Mouse (Mus musculus) monocyte, adult 59 days (primary cell): ENCODE measurements around the gene Notch4. TPM values are rescaled to one million over a fixed set of nuclear protein-coding genes. Genes with fewer than 3 reads are reported as not detected.

Experiments
- total RNA-seq, 2 experiments: library from RNA; stranded (reverse); gene quantifications; one replicate each; pipeline ENCODE4 v1.2.4; 2023

The Notch4 gene
- 1 to 10 TPM; 1.2 to 1.4 TPM for total RNA-seq

DNA sequence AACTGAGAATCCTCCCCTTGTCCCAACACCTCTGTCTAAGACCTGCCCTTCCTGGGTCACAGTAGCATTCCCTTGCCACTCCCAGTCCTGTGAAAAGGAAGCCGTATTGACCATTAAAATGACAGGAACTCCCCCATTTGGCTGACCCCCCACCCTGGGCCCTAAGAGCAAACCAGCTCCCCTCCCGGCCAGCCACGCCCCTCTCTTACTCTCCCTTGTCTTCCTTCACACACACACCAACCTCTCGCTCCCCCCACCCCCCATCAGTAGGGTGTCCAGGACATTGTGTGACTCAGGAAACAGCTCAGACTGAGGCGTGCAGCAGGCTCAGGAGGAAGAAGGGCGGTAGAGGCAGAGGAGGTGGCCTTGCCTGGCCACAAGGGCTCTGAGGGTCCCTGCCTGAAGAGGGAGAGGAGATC lies at the start of gene Notch4:
Gene Notch4, plus strand, starts transcription at position 266 of the 419 bp plus-strand sequence.

DNA sequence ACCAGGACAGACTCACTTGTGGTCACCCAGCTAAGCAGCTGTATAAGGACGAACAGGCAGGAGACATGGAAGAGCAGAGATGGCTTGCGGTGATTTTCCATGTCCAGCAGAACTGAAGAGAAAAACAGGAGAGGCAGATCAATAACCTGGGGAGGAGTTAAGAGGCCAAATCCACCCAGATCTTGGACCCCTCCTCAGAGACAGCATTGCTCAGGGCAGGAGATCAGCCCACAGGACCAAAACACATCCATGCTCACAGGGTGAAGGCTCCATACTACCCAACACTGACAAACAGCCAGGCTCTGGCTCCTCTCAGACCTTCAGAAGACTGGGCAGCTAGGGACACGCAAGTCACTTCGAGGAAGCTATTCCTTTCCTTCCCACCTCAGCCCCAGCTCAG lies 46.8 kb upstream of the Notch4 start, which contains the start of gene Btnl6:
Gene Btnl6, minus strand, starts transcription at position 101 of the 400 bp plus-strand sequence.

DNA sequence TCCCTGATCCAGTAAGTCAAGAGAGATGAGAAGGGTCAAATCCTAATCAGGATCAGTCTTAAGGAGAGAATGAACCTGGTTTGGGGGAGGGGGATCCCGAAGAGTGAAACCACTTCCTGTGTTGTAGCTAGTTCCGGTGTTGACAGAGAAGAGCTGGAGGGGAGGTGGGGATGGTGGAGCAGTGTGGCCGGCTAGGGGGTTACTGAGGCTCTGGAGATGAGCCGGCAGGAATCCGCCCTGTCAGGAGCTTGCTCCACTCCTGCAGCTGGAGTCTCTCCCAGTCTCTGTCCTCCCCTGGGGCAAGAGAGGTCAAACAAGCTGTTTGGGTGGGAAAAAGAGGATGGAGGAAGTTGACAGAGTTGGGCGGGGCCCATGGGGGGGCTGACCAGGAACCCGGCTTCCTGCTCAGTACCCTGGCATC lies 25.6 kb downstream of the Notch4 start, which contains the start of gene Gpsm3:
Gene Gpsm3, plus strand, starts transcription at position 126 of the 421 bp plus-strand sequence.

DNA sequence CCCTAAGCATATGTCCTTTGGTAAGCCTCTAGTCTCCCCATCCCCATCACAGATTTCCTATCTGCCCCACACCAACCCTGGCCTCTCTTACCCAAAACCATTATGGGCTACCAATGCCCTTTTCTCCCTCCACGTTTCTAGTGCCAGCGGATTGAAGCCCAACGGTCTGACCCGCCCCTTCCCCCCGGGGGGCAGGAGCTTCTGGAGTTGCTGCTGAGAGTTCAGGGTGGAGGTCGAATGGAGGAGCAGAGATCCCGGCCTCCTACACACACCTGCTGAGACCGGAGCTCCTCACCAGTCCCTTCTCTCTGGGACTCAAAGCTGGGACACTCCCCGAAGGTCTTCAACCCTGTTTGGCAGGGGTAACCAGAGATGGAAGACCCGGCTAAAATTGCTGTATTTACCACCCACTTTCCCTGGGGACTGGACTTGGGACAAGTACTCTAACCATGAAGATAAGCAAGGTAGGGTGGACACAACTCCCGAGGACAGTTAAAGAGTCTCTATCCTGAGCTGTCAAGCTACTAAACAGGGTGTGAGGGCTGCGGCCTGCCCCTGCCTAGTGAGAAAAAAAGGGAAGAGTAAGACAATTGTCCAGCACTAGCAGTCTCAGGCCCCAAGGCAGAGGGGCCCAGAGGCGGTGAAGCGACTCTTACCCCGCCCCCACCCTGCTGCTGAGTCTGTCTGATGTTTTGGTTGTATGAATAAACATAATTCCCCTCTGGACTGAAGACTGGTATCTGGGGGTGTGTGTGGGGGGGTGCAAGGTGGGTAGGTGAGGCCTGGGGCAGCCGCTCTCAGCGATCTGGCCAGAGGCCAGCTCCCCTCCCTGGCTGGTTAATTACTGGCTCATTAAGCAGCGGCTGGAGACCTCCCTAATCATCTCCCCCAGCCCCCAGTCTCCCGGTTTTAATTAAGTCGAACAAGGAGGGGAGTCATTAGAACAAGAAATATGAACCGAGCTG lies 27.2 kb downstream of the Notch4 start, which contains the start of gene Pbx2:
Gene Pbx2, plus strand, starts transcription at position 238 of the 965 bp plus-strand sequence.

DNA sequence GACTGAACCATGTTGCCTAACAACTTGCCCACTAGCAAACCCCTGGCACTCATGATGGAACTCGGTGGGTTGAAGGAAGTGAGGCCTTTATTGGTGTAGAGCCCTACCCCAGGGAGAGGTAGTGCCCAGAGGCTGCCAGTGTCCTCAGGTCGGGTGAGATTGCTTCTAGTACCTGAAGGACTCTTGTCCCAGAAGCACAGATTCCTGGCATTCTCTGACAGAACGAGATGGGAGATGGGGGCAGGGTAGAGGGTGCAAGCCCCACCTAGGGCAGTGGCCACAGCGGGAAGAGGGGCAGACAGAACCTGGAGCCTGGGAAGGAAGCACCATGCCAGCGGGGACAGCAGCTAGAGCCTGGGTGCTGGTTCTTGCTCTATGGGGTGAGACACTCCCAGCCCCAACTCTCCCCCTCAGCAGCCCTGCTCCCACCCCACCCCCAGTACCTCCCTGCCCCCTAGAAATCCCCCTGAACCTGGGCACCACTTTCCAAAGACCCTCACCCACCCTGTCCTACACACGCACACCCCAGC lies 33.6 kb downstream of the Notch4 start, which contains the start of gene Ager:
Gene Ager, plus strand, starts transcription at position 297 of the 530 bp plus-strand sequence.

DNA sequence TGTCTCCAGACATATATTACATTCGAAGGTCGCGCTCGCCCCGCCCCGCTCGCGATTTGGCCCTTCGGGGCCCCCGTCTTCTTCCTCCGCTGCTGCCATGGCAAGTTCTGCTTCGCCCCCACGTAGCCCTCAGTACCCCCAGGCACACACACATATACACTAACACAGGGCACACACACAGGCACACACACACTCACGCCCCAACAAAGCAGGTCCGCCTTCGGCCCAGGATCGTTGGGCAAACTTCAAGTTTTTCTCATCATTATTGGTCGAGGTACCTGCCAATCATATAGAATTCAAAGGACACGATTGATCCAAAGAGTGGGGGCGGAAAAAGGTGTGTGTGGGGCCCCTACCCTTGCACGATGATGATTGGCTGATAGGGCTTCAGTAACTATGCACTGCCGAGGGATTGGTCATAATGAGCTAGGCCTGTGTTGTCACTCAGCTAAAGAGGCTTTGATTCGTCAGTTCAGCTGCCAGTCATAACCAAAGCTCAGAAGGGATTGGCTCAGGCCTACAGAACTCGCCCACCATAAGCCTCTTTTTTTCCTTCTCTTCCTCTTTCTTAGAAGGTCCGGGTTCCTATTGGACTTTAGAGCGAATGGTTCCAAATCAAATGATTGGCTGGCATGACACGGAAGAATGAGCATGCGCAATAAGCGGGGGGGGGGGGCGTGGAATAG lies 39.5 kb downstream of the Notch4 start, which contains the start of gene Rnf5:
Gene Rnf5, minus strand, starts transcription at position 316 of the 686 bp plus-strand sequence.

DNA sequence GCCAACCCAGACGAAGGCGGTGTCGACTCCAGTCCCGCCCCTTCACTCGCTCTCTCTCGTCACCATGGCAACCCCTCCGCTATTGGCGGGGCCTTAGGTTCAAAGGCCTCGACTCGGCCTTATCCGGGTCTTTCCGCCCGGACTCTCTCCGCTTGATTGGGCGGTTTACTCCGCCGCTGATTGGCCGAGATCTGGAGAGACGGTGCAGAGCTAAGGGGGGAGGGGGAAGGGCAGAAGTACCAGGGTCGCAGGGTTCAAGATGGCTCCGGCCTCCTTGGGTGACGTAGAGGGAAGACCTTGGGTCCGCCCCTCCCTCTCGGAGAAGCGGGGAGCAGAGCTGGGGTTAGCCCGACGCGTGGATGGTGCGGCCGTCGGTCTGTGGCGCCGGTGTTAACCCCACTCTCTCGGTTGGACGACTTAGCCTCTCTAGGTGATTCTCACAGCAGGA lies 40.0 kb downstream of the Notch4 start, which contains the start of gene Agpat1:
Gene Agpat1, plus strand, starts transcription at position 202 of the 448 bp plus-strand sequence.

DNA sequence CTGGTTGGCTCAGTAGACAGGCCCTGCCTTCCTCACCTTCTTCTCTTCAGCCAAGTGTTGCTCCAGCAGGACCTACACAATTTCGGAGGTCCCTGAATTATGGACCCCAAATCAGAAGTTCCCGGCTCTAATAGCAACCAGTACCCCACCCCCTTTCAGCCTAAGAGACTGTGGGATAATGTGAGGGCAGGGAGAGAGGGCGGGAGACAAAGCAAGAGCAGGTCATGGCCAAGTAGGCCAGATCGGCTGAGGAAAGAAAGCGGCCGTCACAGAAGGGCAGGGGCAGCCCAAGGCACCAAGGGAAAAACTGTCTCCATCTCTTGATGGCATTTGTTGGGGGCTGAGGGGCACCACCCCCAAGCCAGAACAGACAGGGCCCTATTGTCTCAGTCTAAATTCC lies 51.8 kb downstream of the Notch4 start, which contains the start of gene Egfl8:
Gene Egfl8, minus strand, starts transcription at position 101 of the 400 bp plus-strand sequence.

DNA sequence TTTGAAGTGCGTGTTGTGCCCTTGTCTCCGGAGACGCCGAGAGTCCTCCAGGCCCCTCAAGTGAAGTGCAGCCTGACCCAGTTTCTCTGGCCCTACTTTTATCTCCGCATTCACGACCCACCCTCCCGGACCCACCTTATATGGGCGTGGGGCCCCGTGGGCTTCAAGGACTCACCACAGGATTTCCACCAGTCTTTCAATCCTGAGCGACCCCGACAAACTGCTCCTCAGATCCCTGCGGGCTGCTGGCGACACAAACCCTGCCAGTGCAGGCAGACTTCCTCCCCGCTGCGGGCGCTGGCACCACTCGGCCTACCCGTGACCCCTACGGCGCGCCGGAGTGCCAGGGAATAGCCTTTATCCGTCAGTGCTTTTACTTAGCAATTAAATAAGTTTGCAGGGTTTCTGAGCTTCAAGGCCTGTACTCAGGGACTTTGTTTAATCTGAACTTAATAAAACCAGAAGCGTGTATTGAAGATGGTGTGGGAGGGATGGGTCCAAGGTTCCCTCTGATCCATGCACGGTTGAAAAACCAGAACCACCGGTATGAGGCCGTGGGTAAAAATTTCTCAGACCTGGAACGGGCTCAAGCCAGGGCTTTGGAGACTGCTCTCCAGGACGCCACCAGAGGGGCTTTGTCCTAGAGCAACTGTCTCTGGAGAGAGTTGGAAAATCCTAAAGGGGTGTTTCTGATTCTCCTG lies 64.0 kb downstream of the Notch4 start, which contains the start of gene Ppt2:
Gene Ppt2, minus strand, starts transcription at position 568 of the 701 bp plus-strand sequence.

DNA sequence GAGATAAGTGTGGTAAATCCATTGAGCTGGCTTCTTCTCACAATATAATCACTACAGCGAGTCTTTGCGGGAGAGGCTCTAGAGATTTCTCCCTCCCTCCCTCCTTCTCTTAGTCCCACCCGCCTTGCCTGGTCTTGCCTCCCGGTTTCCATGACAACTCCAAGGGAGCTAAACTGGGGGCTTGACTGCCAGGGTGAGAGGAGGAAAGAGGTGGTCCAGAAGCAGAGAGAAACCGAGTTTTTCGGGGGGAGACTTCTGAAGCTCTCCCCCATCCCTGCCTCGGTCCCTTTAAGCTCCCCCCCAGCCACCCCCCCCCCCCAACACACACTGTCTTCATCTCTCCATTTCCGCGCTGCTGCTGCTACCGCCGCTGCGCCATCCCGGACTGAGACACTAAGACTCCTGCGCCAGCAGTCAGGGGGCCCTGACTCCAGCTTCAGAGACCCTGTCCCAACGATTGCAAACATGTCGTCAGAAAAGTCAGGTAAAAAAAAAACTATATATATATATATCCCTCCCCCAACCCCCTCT lies 65.2 kb downstream of the Notch4 start, which contains the start of gene Prrt1:
Gene Prrt1, plus strand, starts transcription at position 313 of the 531 bp plus-strand sequence.

Other genes with a start within 250 kb of the Notch4 start
- gene H2-Eb2, start 238.6 kb upstream of the Notch4 start, total RNA-seq: 1 to 10 TPM; 2.3 TPM
- 1 to 10 TPM; 3.3 to 3.8 TPM for gene Btnl2, start 209.4 kb upstream of the Notch4 start, total RNA-seq
- under 1 TPM; 0.45 to 0.58 TPM for gene Btnl1, start 187.1 kb upstream of the Notch4 start, total RNA-seq
- 1 to 10 TPM in 1 of 2 experiments, not detected in 1; 1.3 TPM for gene BC051142, start 165.4 kb upstream of the Notch4 start, total RNA-seq
- 1 to 10 TPM; 2.7 to 3.6 TPM for gene Btnl4, start 87.0 kb upstream of the Notch4 start, total RNA-seq
- gene Btnl6, start 46.9 kb upstream of the Notch4 start, total RNA-seq: 1 to 10 TPM; 2.4 to 2.8 TPM
- 100 to 1,000 TPM; 180 to 199 TPM for gene Gpsm3, start 25.5 kb downstream of the Notch4 start, total RNA-seq
- 10 to 100 TPM; 54.3 to 59.8 TPM for gene Pbx2, start 27.0 kb downstream of the Notch4 start, total RNA-seq
- gene Ager, start 33.6 kb downstream of the Notch4 start, total RNA-seq: 1 to 10 TPM; 3.5 to 4.1 TPM
- gene Rnf5, start 39.4 kb downstream of the Notch4 start, total RNA-seq: 10 to 100 TPM; 41.0 to 43.3 TPM
- 10 to 100 TPM; 53.8 to 60.2 TPM for gene Agpat1, start 40.0 kb downstream of the Notch4 start, total RNA-seq
- gene Egfl8, start 51.7 kb downstream of the Notch4 start, total RNA-seq: 1 to 10 TPM; 8.9 to 9.4 TPM
- gene Ppt2, start 64.2 kb downstream of the Notch4 start, total RNA-seq: 100 to 1,000 TPM; 117 to 128 TPM
- gene Prrt1, start 65.3 kb downstream of the Notch4 start, total RNA-seq: 1 to 10 TPM in 1 of 2 experiments, under 1 TPM in 1; 0.79 to 1.2 TPM
- 1 to 10 TPM; 7.5 to 9.4 TPM for gene Fkbpl, start 80.5 kb downstream of the Notch4 start, total RNA-seq
- gene Atf6b, start 82.9 kb downstream of the Notch4 start, total RNA-seq: 100 to 1,000 TPM in 1 of 2 experiments, 10 to 100 TPM in 1; 99.5 to 108 TPM
- gene Tnxb, start 106.3 kb downstream of the Notch4 start, total RNA-seq: under 1 TPM; 0.24 to 0.37 TPM
- gene C4b, start 179.6 kb downstream of the Notch4 start, total RNA-seq: 10 to 100 TPM in 1 of 2 experiments, 1 to 10 TPM in 1; 5.0 to 25.9 TPM
- gene Cyp21a1, start 240.3 kb downstream of the Notch4 start, total RNA-seq: not detected